Mouse (Mus musculus) heart, adult 2 months (tissue): ENCODE data around the gene Ip6k3.

Experiments
- CTCF ChIP-seq: fragments of 200-600 bp; IDR thresholded peaks from 2 replicates; pipeline ENCODE4 v1.8.1; 2022; ENCODE audit warnings: antibody characterized with exemption, mild to moderate bottlenecking, moderate library complexity
- EP300 ChIP-seq: fragments of 200-500 bp; IDR thresholded peaks from 2 replicates; pipeline ENCODE4 v1.6.1; 2011; ENCODE audit warnings: low read depth, low read length, control low read depth; ENCODE audit not compliant: insufficient read depth
- POLR2A ChIP-seq: fragments of 200-500 bp; IDR thresholded peaks from 2 replicates; pipeline ENCODE4 v1.6.1; 2011; ENCODE audit warnings: mild to moderate bottlenecking, low read depth, low read length, control low read depth; ENCODE audit not compliant: insufficient read depth

DNA sequence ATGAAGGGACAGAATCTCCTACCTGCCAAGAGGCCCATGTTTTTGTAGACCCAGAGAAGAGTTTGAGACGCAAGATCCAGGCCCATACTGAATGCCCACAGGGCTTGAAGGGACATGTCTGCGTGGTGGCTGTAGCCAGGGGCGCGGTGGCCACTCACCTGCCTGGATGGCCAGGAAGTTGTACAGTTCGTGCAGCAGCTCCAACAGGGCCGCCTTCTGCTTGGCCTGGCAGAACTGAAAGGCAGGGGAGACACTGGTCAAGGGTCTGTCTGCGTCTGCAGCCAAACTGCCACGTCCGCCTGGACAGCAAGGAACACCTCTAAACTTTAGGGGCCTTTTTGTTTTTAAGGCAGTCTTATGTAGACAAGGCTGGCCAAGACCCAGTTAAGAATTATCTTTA, 31.6 kb upstream of the Ip6k3 start:
- no peak for TF ChIP-seq CTCF
- TF ChIP-seq POLR2A, result no peak
- TF ChIP-seq EP300, result no peak
